Mouse (Mus musculus): ENCODE measurements at regions not wholly inside any gene's neighbourhood (a gene's known extent, or its start where the extent isn't known, plus 50 kb on each side); places are given as distances from the start of the nearest gene placed in this dataset.

- no peak for DNase-seq
Measured at GRCm38 (mm10) chr5:11983452-11983851, 65.6 kb downstream of the 4933402N22Rik start.

DNA sequence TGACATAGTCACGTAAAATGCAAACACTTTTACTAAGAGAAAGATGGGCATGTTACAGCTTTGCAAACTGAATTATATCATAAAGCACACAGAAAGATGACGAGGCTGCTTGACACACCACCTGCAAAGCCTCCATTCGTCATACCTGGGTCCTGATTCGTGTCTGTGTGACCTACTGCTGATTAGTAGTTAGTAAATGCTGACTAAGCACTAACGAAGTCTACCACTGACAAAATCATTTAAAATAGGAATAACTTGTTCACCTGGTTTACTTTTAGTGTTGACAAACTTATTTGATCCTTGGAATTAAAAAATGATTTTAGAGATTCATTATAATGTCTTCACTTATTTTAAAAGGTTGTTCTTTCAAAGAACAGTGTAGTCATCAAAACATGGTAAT lies 71.3 kb downstream of the 4933402N22Rik start:
- no peak for DNase-seq

DNA sequence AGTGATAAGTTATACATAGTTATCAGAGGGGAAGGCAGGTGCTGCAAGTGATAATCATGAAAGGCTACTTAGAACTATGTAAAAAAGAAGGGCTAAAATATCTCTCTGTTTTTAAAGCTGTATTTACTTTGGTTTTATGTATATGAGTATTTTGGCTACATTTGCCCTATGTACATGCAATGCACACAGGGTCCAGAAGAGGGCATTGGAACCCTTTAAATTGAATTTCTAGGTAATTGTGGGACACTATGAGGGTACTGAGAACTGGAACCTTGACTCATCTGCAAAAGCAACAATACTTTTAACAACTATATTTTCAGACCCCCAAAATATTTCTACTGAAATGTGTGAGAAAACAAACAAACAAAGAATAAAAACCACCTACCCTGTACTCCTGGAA lies 82.9 kb downstream of the 4933402N22Rik start:
- no peak for DNase-seq

DNA sequence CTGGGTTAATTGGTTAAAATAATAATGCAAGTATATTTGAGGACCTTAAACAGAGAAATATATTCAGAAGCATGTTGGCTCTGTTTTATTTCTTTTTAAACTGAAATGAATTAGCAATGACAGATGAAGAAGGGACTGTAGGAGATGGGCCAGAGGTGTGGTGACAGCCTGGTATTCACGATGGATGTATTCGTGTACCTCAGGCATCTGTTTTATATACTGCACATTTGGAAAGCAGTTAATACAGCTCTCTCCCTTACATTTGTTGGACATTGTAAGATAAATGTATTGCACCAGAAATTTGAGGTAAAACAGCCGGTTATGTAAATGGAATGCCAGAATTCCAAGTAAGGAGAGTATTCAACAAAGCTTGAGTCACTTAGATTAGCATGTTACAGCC lies 88.6 kb downstream of the 4933402N22Rik start:
- no peak for DNase-seq

GRCm38 (mm10) chr5:12016332-12016731 lies 98.5 kb downstream of the 4933402N22Rik start:
- DNase-seq, result no peak

DNA sequence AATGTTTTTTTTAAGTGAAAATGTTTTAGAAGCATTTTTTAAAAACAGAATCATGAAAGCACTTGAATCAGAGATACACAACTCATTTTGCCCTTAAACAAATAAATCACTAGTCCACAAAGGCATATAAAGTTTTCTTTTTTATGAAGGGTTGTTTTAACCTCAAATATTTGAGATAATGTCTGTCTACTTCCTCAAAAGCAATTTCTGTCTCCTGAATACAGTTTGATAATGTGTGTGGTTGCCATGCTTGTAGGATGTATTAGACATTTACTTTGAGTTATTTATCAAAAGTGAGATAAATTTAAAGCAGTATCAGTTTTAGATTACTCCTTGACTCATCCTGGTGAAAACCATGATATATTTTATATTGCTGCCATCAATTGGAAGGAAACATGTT lies 102.6 kb downstream of the 4933402N22Rik start:
- no peak for DNase-seq

DNA sequence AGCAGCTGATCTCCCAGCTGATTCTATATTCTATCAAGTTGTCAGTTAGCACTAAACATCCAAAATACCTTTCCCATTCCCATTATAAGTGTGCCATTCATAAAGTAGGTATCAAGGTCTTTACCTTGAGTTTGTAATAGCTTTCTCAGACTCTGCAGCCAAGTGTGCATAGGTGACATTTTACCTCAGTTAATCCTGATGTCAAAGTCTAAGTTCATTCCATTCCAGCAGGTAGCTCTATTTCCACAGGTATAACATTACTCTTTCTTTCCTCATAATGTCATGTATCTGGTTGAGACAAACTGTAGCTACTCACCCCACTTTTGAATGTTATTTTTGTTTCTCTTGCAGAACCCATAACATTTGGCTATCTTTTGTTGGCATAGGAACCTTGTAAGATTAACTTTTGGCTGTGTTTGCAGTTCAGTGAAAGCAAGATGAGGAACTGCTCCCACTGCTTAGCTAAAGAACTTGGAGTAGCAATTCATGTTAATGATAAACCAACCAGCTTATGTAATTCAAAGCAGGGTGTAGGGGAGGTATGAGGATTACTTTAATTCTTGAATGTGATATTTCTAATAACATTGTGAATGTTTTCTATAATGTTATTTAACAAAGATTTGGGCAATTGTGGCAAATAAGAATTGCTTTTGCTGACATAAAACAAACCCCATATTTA lies 107.0 kb downstream of the 4933402N22Rik start:
- no peak for DNase-seq

- DNase-seq, result peak; percentile 20 to 27
Measured at GRCm38 (mm10) chr5:12030002-12030401, 112.2 kb downstream of the 4933402N22Rik start.

DNA sequence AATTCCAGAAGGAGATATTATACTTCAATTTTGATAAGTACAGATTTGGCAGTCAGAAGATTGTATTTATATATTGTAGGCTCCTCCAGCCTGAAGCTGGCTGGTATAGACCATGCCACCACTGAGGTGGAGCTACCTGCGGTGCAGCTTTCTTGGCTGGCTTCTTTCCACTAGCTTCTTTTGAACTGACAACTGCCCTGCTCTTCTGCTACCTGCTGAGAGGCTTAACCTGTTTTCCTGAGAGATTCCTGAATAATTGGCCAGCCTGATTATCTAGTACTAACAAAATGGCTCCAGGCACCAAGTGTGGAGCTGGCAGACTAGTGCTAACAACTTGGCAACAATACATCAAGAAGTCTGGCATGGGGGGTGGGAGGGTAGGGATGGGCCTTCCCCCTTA lies 132.0 kb downstream of the 4933402N22Rik start:
- no peak for DNase-seq

- no peak for DNase-seq
Measured at GRCm38 (mm10) chr5:12080191-12080590, 162.3 kb downstream of the 4933402N22Rik start.

DNA sequence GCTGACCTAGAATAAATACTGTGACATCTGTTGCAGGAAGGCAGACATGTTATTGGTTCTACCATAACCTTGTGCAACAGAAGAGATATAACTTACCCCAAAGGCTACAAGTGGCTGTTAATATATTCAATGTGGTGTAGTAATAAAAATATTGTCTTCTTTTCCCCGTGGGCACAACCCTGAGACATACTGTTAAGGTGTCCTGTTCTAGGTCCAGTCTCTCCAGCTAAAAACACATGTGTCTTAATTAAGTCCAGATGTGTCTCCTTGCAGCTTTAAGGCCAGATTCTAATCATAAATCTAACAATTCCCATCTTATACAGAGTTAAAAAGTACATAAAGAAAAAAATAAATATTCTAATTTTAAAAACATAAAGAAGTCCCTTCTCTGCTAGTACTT lies 175.8 kb downstream of the 4933402N22Rik start:
- no peak for DNase-seq

GRCm38 (mm10) chr5:12116587-12117354 lies 198.9 kb downstream of the 4933402N22Rik start:
- DNase-seq, result no peak

DNA sequence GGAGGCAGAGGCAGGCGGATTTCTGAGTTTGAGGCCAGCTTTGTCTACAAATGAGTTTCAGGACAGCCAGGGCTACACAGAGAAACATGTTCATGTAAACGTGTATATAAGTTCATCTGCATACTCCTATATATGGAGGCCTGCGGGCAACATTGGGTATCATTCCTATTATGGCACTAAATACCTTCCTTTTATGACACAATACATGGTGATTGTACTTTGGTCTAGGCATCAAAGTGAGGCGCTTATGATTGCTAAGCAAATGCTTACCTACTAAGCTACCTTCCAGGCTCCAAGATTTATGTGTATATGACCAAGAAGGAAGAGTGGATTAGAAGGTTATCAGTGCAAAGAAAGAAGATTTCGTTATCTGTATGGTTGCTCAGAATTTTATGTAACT lies 207.1 kb downstream of the 4933402N22Rik start:
- no peak for DNase-seq

GRCm38 (mm10) chr5:12127484-12128265 lies 209.8 kb downstream of the 4933402N22Rik start:
- DNase-seq, result no peak

GRCm38 (mm10) chr5:12138961-12139360 lies 221.1 kb downstream of the 4933402N22Rik start:
- DNase-seq, result no peak

DNA sequence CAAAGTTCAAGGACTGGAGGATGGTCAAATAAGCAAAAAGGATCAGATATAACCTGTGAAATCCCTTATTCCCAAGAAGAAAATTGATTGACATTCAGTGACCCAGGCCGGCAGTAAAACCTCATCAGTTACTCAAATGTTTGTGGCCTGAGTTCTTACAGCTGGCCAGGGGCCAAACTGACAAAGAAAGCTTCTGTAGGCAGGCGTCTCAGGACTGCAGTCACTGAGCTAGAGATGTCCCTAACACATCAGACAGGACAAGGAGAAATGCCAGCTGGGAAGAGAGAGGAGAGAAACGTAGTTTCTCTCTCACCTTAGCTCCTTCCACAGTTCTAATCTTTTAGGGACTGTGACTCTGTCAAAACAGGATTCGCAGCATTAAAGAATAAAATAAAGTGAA lies 229.9 kb upstream of the Sema3d start:
- DNase-seq, result no peak

DNA sequence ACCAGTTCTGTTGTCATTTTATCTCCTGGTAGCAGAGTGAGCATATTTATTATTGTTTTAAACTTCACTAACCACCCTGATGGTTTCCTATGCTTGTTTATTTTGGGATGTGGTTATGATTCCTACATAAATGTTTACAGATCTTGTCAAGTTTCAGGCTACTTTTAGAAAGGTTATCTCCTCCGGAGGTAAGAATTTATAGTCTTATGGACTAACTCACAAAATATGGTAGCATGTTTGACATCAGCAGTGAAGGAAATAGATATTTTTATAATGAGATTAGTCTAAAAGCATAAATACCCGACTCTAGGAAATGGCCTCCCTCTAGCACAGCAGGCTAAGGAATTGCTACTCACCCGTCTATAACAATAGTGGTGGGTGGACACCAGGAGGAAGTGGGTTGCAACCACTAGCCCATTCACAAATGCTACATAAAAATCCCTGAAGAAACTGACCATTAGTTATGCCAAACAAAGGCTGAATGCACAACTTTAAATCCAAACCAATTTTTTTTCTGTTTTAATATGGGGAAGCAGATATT lies 228.6 kb upstream of the Sema3d start:
- DNase-seq, result no peak

- no peak for DNase-seq
Measured at GRCm38 (mm10) chr5:12191681-12192080, 191.5 kb upstream of the Sema3d start.

DNA sequence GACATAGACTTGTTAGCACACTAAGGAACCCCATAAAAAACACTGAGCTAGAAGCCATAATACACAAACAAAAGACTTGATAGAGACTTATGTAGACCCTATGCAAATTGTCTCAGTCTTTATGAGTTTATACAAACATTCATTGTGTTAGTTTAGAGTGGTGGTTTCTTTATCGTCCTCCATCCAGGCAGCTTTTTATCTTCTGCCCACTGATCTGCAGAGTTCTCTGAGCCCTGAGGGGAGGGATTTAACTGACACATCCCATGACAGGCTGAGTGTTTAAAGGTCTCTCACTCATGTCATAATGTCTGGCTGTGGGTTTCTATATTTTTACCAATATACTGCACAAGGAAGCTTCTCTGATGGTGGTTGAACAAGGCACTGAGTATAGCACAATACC lies 175.7 kb upstream of the Sema3d start:
- no peak for DNase-seq

DNA sequence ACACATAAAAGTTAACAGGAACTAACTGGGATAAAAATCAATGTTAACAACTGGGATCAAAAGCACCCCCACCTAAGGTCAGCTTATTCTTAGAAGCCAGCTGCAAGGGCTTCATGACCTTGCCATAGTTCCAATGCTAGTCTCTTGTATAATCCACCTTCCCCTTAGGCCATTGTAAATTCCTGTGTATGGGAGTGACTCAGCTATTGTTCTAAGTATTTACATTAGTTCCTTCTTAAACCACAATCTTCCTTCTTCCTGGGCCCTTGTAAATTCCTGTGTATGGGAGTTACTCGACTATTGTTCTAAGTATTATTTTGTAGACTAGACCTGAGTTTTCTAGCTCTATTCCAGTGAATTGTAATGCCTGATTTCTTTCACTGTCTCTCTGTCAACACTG lies 173.6 kb upstream of the Sema3d start:
- no peak for DNase-seq

DNA sequence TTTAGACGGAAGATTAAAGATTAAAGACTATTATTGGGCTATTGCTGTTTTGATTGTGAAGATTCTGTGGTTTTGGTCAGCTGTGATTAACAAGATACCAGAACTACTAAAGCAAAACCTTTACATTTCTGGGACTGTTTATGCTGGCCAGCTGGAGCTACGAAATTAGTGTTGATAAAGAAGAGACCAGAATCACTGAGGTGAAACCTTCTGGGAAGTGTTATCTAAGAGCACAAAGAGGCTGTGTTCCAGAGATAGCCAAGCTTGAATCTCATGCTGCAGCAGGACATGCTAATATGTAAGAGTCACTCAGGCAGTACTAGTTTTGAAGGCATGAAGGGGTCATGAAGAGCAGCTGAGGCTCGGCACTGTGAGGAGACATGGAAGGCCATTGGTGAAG lies 169.7 kb upstream of the Sema3d start:
- DNase-seq, result no peak

DNA sequence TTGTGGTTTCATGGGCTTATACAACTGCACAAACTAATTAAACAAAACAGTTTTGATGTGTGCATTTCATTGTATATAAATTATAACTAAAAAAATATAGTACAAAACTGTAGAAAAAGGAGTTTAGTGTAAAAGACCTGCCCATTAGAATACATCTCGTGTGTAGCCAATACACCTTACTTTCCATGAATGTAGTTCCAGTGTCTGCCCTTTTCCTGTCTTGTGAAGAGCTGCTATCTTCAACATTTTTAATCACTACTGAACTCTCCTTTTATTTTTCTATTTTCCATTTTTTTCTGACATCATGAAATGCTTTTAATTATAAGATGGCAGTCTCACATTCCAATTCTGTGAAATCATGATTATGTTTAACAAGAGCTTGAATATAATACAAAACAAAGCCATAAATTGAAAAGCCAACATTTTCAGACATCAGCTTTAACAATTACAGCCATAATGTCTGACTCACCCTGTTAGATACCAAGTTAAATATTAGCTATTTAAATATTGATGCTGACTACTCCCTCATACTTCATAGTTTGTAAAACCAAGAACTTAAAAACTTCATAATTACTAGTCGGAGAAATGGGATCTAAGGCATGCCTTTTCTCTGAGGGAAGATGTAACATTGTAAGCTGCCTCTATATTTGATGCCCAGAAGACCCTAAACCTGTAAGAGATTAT lies 163.6 kb upstream of the Sema3d start:
- DNase-seq, result no peak

- no peak for DNase-seq
Measured at GRCm38 (mm10) chr5:12222622-12223021, 160.6 kb upstream of the Sema3d start.

Measured in B cell, adult 2 months (primary cell).